Mouse (Mus musculus) cerebellum, postnatal 4 days (tissue): ENCODE data around the gene Fam3b.

Experiments used
- DNase-seq, 2 experiments: peaks; one replicate each; pipeline ENCODE4 v3.0.0; 2022; ENCODE audit warnings: low spot score in 2 of 2, mixed read lengths in 1 of 2

Gene Fam3b

DNA sequence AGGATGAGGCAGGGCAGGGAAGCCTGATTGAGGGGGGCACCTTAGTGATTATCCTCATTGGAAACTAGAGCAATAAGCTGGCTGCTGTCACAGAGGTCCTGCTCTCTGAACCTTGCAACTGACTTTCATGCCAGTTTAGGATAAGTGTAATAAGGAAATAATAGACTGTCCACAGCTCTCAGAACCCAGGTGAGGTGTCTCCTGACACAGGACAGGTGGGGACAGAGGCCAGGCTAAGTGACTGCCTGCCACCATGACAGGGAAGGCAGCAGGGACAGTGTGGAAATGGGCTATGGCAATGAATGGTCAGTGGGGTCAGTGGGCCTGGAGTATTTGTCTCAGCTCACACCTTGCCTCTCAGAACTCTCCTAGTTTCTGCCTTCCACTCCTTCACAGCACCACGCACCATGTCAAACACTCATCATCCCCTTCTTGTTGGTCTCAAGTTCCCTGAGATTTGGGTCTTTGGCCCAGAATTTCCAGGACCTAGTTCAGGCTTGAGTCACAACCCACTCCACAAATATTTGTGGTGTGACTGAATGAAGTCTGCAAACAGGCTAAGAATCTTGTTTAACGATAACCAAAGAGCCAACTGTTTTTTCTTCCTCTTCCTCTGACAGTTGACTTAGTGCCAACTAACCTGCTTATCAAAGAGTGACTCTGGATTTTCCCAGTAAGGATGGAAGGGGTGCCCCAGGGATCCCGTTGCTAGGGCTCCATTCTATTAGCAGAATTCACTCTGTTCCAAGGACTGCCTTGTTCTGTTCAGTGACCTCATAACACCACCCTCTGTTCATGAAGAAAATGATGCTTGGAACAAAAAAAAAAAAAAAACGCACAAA lies at the start of gene Fam3b:
Fam3b (minus strand) TSS at position 718 of the 842 bp plus-strand sequence.
- DNase-seq, result no peak

GRCm38 (mm10) chr16:97544340-97544739 lies 29.7 kb upstream of the Fam3b start:
- no peak for DNase-seq

GRCm38 (mm10) chr16:97536859-97537258 lies 22.2 kb upstream of the Fam3b start:
- no peak for DNase-seq

DNA sequence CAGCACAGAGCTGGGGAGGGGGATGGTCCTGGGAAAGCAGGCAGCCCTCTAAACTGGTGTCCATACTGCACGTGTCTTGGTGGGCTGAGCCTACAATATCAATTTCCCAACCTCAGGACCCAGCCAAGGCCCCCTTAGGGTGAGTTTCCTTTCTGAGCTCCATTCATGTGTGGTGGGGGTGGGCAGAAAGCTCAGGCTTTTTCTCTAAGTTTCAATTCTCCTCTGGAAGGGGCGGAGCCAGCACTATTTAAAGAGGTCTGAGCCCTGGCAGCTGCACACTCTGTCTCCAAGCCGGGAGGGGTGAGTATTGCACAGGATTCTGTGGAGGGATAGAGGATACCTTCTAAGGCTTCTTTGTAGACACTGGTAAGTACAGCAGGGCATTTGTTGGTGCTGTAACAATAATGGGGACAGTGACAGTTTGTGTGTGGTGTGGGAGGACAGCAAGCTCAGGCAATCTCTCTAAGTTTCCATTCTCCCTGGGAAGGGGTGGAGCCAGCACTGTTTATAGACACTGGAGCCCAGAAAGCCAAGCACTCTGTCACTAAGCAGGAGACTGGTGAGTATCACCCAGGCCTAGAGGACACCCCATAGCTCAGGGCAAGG lies 21.3 kb upstream of the Fam3b start:
- peak in 1 of 2 experiments; percentile 22 for DNase-seq

DNA sequence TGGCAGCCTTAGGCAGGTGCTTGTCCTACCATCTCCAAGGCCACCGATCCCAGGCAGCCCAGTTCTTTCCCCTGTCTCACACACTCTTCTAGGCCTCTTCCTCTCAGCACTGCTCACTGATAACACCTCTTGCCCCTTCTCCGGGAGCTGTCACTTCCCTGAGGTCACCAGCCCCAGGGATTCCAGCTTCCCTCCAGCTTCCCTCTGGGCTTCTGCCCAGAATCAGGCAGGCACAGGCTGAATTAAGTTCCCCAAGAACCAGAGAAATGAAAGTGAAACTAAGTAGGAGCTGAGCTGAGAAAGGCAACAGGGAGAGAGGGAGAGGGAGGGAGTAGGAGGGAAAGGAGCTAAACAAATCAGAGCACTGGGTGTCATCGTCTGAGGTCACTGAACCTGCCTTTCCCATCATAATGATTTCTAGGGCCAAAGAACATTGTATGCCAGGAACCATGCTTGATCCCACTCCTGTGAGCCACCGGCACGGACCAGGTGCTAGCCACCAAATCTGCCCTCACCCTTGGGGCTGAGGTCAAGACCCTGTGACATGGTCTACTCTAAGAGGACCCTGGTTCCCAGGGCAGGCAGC lies 20.4 kb upstream of the Fam3b start:
- no peak for DNase-seq

DNA sequence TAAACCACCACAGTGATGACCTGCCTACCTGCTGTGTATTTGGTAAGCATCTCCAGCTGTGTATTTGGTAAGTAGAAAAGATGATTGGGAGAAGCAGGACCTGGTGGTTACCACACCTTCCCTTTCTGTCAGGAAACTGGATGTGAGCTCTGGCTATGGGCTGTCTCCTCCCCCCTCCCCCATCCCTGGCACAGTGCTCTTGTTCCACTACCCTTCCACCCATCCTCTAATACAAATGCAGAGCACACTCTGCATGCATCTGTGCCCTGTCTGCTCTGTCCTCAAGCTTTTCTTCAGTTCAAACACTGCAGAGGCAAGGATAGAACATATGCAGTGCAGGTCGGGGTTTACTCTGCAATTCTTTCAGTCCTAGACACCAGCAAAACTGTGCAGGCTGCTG lies 19.8 kb upstream of the Fam3b start:
- DNase-seq, result no peak

DNA sequence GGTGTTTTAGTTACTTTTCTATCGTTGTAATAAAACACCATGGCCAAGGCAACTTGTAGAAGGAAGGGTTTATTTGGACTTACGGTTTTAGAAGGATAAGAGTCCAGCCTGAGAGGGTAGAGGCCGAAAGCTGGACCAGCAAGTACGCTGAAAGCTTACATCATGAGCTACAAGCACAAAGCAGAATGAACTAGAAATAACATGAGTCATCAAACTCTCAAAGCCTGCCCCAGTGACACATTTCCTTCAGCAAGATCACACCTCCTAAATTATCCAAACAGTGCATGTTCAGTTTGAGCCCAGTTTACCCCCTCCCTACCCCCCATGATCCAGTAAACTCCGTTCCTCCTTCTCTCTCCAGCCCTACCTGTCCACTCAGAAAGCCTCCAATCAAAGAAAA lies 19.1 kb upstream of the Fam3b start:
- DNase-seq, result no peak

GRCm38 (mm10) chr16:97533126-97533525 lies 18.5 kb upstream of the Fam3b start:
- no peak for DNase-seq

GRCm38 (mm10) chr16:97529241-97529640 lies 14.6 kb upstream of the Fam3b start:
- DNase-seq, result no peak

- peak in 1 of 2 experiments; percentile 52 for DNase-seq
Measured at GRCm38 (mm10) chr16:97523024-97523423, 8.4 kb upstream of the Fam3b start.

DNA sequence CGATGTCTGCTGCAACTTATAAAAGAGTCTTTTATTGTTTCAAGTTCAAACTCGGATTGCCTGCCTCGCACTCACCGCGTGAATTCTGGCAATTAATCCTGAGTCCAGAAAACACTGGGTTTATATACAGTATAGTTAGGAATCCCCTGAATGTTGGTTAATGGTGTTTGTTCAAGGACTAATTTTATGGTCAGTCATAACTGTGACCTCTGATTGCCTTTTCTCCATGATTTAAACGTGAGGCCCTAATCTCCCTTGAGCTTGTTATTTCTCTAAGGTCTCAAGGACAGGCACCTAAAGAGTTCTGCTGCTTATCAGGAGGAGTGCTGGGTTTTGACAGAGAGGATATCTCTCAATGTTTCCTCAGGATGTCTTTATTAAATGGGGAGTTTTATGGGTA lies 7.4 kb upstream of the Fam3b start:
- no peak for DNase-seq

- DNase-seq, result no peak
Measured at GRCm38 (mm10) chr16:97516341-97516740, 1.7 kb upstream of the Fam3b start.

GRCm38 (mm10) chr16:97512347-97512751 lies 2.3 kb downstream of the Fam3b start:
- DNase-seq, result no peak

GRCm38 (mm10) chr16:97511495-97511894 lies 3.1 kb downstream of the Fam3b start:
- DNase-seq, result no peak

DNA sequence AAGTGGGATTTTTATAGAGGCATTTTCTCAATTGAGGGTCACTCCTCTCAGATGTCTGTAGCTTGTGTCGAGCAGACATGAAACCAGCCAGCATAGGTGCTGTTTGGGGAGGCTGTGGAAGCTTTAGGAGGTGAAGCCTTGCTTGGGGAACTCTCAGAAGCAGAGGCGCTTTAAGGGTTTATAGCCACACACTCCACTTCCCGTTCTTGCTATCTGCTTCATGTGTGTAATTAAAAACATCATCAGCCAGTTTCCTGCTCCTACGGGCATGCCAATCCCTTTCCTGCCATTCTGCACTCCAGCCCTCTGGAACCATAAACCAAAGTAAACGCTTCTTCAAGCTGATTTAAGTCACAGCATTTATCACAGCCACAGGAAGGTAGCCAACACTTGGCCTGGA lies 3.8 kb downstream of the Fam3b start:
- no peak for DNase-seq

- no peak for DNase-seq
Measured at GRCm38 (mm10) chr16:97507783-97508182, 6.8 kb downstream of the Fam3b start.

DNA sequence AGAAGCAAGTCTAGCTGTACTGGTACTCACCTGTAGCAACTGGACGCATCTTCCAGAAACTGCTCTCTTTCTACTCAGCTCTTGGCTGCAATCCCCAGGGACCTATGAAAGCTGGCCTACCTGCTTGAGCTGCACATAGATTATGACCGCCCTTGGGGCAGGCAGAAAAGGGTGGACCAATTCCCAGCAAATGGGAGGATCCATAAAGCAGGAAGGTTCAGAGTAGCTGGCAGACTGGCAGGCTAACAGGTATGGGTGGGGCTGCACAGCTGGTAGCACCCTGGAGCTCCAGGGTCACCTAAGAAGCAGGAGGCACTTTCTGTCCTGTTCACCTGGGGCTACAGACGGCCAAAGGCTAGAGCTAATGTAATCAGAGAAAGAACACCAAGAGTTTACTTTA lies 9.8 kb downstream of the Fam3b start:
- no peak for DNase-seq

- DNase-seq, result no peak
Measured at GRCm38 (mm10) chr16:97503849-97504248, 10.8 kb downstream of the Fam3b start.

GRCm38 (mm10) chr16:97500901-97501300 lies 13.7 kb downstream of the Fam3b start:
- no peak for DNase-seq

DNA sequence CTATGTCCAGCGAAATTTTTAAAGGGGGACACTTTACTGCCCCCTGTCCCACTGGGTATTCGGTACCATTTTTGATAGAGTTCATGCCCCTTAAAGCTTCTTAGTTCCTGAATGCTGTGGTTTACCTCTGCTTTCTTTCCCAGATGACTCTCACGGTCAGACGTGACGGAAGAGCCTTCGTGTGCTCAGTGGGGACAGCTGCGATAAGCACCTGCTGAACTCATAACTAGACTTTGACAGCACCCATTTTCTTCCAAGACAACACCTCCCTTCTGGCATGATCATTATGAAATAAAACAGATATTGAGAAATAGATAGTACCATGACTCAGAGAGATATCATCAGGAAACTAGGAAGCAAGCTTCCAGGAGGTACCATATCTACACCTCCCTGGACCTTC lies 15.2 kb downstream of the Fam3b start:
- DNase-seq, result no peak

- no peak for DNase-seq
Measured at GRCm38 (mm10) chr16:97498139-97498538, 16.5 kb downstream of the Fam3b start.

DNA sequence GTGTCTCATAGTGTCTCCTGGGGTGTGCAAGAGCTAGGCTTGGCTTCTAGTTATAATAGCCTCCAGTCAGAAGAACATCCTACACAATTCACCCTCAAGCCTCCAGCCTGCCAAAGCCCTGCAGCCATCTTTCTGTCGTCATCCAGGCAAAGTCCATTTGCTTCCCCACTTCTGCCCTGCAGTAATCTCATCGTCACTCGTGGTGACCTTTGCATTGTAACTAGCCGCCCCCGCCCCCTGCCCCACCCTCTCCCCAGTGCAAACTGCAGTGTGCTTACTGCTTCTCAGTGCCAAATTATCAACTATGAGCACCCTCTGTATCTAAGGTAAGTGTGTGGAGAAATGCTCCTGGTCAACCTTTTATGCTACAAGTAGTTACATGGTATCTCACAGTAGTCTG lies 16.9 kb downstream of the Fam3b start:
- DNase-seq, result no peak

DNA sequence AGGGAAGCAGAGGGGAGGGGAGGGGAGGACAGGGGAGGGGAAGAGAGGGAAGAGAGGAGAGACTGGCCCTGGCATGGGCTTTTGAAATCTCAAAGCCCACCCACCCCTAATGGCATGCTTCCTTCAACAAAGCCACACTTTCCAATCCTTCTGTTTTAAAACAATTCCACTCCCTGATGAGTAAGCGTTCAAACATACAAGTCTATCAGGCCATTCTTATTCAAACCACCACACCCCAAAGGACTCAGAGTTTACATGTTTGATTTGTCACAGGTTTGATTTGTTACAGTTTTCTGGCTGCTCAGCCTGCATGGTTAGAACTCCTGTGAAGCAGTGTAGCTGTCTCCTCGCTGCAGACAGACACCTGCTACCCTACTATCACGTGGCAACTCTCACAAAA lies 18.6 kb downstream of the Fam3b start:
- DNase-seq, result no peak
